Mouse (Mus musculus) ES-E14 (cell line): ENCODE measurements around the gene Gbp9. TPM values are rescaled to one million over a fixed set of nuclear protein-coding genes. Genes with fewer than 3 reads are reported as not detected.
"Not testable (repeated sequence)": the region's sequence is repeated elsewhere in the genome, so short reads cannot be mapped to it uniquely, and the experiment has no call there.

Experiments
- DNase-seq: peaks from one replicate; pipeline ENCODE4 v3.0.0-alpha.2; 2013; ENCODE audit warnings: low read depth, low spot score
- H3K27ac ChIP-seq: 2 replicates; pipeline ENCODE4 v1.5.1; 2012; ENCODE audit warnings: low read depth, mild to moderate bottlenecking, low read length, moderate library complexity, mixed read lengths; ENCODE audit not compliant: poor library complexity, insufficient read depth, severe bottlenecking
- H3K36me3 ChIP-seq: 2 replicates; pipeline ENCODE4 v1.6.1; 2012; ENCODE audit warnings: mild to moderate bottlenecking, low read length, moderate library complexity, mixed read lengths; ENCODE audit not compliant: control insufficient read depth, poor library complexity, insufficient read depth, severe bottlenecking
- H3K4me1 ChIP-seq, 2 experiments: fragments of 150-350 bp in 1 of 2; sonication (generic) in 1 of 2; 2 replicates each; pipeline ENCODE4 v1.6.1; 2012; ENCODE audit warnings: low read length in 2 of 2, mild to moderate bottlenecking in 1 of 2, mixed read lengths in 1 of 2; ENCODE audit not compliant: control insufficient read depth in 2 of 2, insufficient read depth in 2 of 2, poor library complexity in 1 of 2
- H3K4me3 ChIP-seq, 2 experiments: fragments of 150-350 bp in 1 of 2; sonication (generic) in 1 of 2; 2 replicates each; pipeline ENCODE4 v1.5.1; 2012; ENCODE audit warnings: low read length in 2 of 2, low read depth in 1 of 2, mild to moderate bottlenecking in 1 of 2, mixed read lengths in 1 of 2; ENCODE audit not compliant: insufficient read depth in 1 of 2, poor library complexity in 1 of 2, severe bottlenecking in 1 of 2
- H3K9ac ChIP-seq: 2 replicates; pipeline ENCODE4 v1.6.1; 2012; ENCODE audit warnings: low read depth, mild to moderate bottlenecking, low read length, mixed read lengths; ENCODE audit not compliant: poor library complexity, insufficient read depth, severe bottlenecking
- H3K9me3 ChIP-seq: fragments of 150-350 bp; sonication (generic); 2 replicates; pipeline ENCODE4 v1.6.1; 2012; ENCODE audit warnings: low read depth, mild to moderate bottlenecking, low read length; ENCODE audit not compliant: control insufficient read depth, insufficient read depth
- CHD2 ChIP-seq: IDR thresholded peaks from 2 replicates; pipeline ENCODE4 v1.6.1; 2014; ENCODE audit warnings: mild to moderate bottlenecking, low read depth, low read length, inconsistent platforms
- HCFC1 ChIP-seq: IDR thresholded peaks from 2 replicates; pipeline ENCODE4 v1.6.1; 2012; ENCODE audit warnings: low read length, inconsistent platforms, borderline replicate concordance; ENCODE audit not compliant: insufficient read depth
- MAFK ChIP-seq: IDR thresholded peaks from 2 replicates; pipeline ENCODE4 v1.6.1; 2014; ENCODE audit warnings: mild to moderate bottlenecking, low read depth, low read length, inconsistent platforms; ENCODE audit not compliant: insufficient read depth
- ZC3H11A ChIP-seq: IDR thresholded peaks from 2 replicates; pipeline ENCODE4 v1.6.1; 2012; ENCODE audit warnings: low read depth, mild to moderate bottlenecking, inconsistent platforms, low read length, borderline replicate concordance
- ZNF384 ChIP-seq: IDR thresholded peaks from 2 replicates; pipeline ENCODE4 v1.6.1; 2012; ENCODE audit warnings: low read depth, low read length, inconsistent platforms
- in situ Hi-C, 2 experiments: fragments of 600-800 bp; cut with MboI; formaldehyde crosslinking; loops; one replicate each; pipeline ENCODE4 v1.15.1; 2025; ENCODE audit warnings: low sequenced_read_pairs in 2 of 2, inconsistent platforms in 1 of 2; ENCODE audit not compliant: unreplicated experiment in 2 of 2
- total RNA-seq: library from RNA; depleted of rRNA; stranded (reverse); fragments of 300-350 nt; gene quantifications from 2 replicates; pipeline ENCODE4 v1.2.3, GENCODE M21; 2012; rRNA removed

Gbp9 gene
- total RNA-seq, 1 experiment = 1.5 TPM

- no peak overlapping the region for H3K4me3 ChIP-seq
- H3K4me1 ChIP-seq = no peaks in the 10 kb centered on the region
- no peaks in the 10 kb centered on the region for H3K36me3 ChIP-seq
- TF ChIP-seq CHD2 (no peak), HCFC1 (no peak), ZNF384 (no peak), MAFK (no peak)
- no peak overlapping the region for H3K9ac ChIP-seq
- H3K9me3 ChIP-seq = no peaks in the 10 kb centered on the region
- no peak overlapping the region for H3K27ac ChIP-seq
- in situ Hi-C loops = no loop called here
- DNase-seq = no peak
Measured at GRCm38 (mm10) chr5:105060224-105060623, 79.1 kb downstream of the Gbp9 start.

- Histone ChIP-seq H3K27ac (no peak overlapping the region), H3K4me1 (no peaks in the 10 kb centered on the region), H3K4me3 (no peak overlapping the region), H3K9me3 (no peaks in the 10 kb centered on the region), H3K36me3 (no peaks in the 10 kb centered on the region), H3K9ac (no peak overlapping the region)
- no peak for DNase-seq
- no peak for TF ChIP-seq CHD2
- no peak for TF ChIP-seq MAFK
- TF ChIP-seq HCFC1 = no peak
- TF ChIP-seq ZNF384 = no peak
- no peak for TF ChIP-seq ZC3H11A
- in situ Hi-C loops = no loop called here
Measured at GRCm38 (mm10) chr5:105055279-105055678, 84.1 kb downstream of the Gbp9 start.

- in situ Hi-C loops, H3K9ac ChIP-seq, H3K36me3 ChIP-seq, H3K27ac ChIP-seq, H3K9me3 ChIP-seq, H3K4me3 ChIP-seq, H3K4me1 ChIP-seq, DNase-seq: not testable (repeated sequence)
Measured at GRCm38 (mm10) chr5:105053471-105054169, 85.7 kb downstream of the Gbp9 start.

- DNase-seq = no peak
- Histone ChIP-seq H3K4me1 (no peaks in the 10 kb centered on the region), H3K9ac (no peak overlapping the region), H3K36me3 (no peaks in the 10 kb centered on the region), H3K4me3 (no peak overlapping the region), H3K9me3 (no peaks in the 10 kb centered on the region), H3K27ac (no peak overlapping the region)
- in situ Hi-C loops = no loop called here
- TF ChIP-seq ZC3H11A (no peak), HCFC1 (no peak), ZNF384 (no peak), MAFK (no peak), CHD2 (no peak)
Measured at GRCm38 (mm10) chr5:105032362-105032761, 107.0 kb downstream of the Gbp9 start.

Other genes starting within 250 kb of the Gbp9 start
- 0.74 and 0.89 TPM in 2 replicates for gene Abcg3, start 156.8 kb downstream of the Gbp9 start, total RNA-seq
- 0.16 and 0.22 TPM in 2 replicates for gene Gbp8, start within 50 bp of the Gbp9 start, total RNA-seq
- gene Gbp4, start within 50 bp of the Gbp9 start, total RNA-seq = 1.5 and 1.9 TPM in 2 replicates
- gene Gbp10, start 100.0 kb upstream of the Gbp9 start, total RNA-seq = 0.22 TPM in 1 of 2 replicates, not detected in the other
- gene Gm43302, start 154.2 kb upstream of the Gbp9 start, total RNA-seq = not detected in 2 replicates
- gene Gbp6, start 154.2 kb upstream of the Gbp9 start, total RNA-seq = 0.11 TPM in 1 of 2 replicates, not detected in the other